Mouse (Mus musculus) embryonic fibroblast, embryonic 13.5 days (primary cell): ENCODE measurements around the gene Col4a3bp. TPM values are rescaled to one million over a fixed set of nuclear protein-coding genes. Genes with fewer than 3 reads are reported as not detected.
A peak's percentile ranks its signal among the peaks of the same experiment; 100 is the strongest.

ENCODE experiments used
- H3K27ac ChIP-seq: 2 replicates; pipeline ENCODE4 v1.5.1; 2012; ENCODE audit warnings: low read length, control low read depth, inconsistent platforms; ENCODE audit not compliant: insufficient read depth
- H3K4me1 ChIP-seq: 2 replicates; pipeline ENCODE4 v1.6.1; 2011; ENCODE audit warnings: low read length; ENCODE audit not compliant: control insufficient read depth, insufficient read depth
- H3K4me3 ChIP-seq: 2 replicates; pipeline ENCODE4 v1.5.1; 2011; ENCODE audit warnings: mild to moderate bottlenecking, control low read depth, low read length; ENCODE audit not compliant: insufficient read depth
- CTCF ChIP-seq: IDR thresholded peaks from 2 replicates; pipeline ENCODE4 v1.5.1; 2011; ENCODE audit warnings: mild to moderate bottlenecking, control low read depth, low read length, moderate library complexity, borderline replicate concordance; ENCODE audit not compliant: insufficient read depth
- POLR2A ChIP-seq: IDR thresholded peaks from 2 replicates; pipeline ENCODE4 v1.6.1; 2011; ENCODE audit warnings: low read depth, mild to moderate bottlenecking, control low read depth, low read length, moderate library complexity
- polyA plus RNA-seq: library from polyadenylated mRNA; stranded (reverse); fragments of >200 nt; gene quantifications from 2 replicates; pipeline ENCODE4 v1.2.4, GENCODE M21; 2011; ENCODE audit warnings: low read depth; ENCODE audit not compliant: missing spikeins, insufficient read length

Gene Col4a3bp
- polyA plus RNA-seq, 1 experiment: 57.0 TPM

DNA sequence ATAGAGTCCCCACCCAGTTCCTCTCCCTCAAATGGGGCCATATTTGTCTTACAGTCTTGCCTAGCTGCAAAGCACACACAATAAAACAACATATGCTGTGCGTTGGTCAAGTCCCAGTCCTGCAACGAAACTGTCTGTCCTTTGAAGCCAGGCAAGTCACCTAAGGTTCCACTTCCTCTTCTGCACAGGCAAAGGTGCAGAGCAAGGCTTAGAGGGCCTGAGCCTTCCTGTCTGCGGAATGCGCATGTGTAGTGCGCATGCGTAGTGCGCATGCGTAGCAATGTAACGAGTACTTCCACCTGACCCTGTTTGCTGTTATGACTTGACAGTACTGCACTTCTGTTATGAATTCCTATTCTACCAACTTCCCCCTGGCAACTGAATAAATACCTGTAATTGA lies 26.2 kb upstream of the Col4a3bp start:
- no peak overlapping the region for H3K4me3 ChIP-seq
- no peak for TF ChIP-seq POLR2A
- no peak for TF ChIP-seq CTCF
- H3K4me1 ChIP-seq: no peaks in the 10 kb centered on the region; the same call in 1 of the 2 replicates
- no peak overlapping the region for H3K27ac ChIP-seq

DNA sequence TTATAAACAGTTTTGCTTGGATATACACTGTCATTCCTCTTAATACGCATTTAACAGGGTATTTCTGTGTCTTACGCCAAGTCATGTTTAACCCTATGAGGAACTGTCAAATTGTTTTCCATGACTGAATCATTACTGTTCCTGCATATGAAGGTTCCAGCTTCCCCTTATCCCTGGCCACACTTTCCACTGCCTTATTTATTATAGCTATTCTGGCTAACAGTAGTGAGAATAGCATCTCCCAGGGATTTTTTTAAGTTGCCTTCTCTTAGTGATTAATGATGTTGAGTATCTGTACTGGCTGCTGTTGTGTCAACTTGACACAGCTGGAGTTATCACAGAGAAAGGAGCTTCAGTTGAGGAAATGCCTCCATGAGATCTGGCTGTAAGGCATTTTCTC lies 25.1 kb upstream of the Col4a3bp start:
- Histone ChIP-seq H3K27ac (no peak overlapping the region), H3K4me1 (no peaks in the 10 kb centered on the region; the same call in 1 of the 2 replicates), H3K4me3 (no peak overlapping the region)
- TF ChIP-seq POLR2A (no peak), CTCF (no peak)

DNA sequence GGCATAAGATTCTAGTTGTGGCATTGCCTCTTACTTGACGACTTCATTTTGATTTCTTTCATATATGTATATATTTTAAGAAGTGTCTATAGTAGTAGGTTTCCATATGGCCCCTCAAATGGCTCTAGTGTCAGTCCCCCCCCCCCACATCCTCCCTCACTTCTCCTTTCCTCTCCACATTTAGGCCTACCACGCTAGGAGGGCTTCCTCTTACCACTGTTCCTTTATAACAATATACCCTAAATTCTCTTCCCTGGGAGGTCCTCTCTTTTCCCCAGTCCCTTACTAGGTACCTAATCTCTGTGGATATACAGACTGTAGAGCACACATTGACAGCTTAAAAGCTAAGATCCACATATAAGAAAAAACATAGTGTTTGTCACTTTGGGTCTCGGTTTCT lies 21.1 kb upstream of the Col4a3bp start:
- TF ChIP-seq POLR2A (no peak), CTCF (no peak)
- Histone ChIP-seq H3K4me3 (no peak overlapping the region), H3K27ac (no peak overlapping the region), H3K4me1 (no peaks in the 10 kb centered on the region)

DNA sequence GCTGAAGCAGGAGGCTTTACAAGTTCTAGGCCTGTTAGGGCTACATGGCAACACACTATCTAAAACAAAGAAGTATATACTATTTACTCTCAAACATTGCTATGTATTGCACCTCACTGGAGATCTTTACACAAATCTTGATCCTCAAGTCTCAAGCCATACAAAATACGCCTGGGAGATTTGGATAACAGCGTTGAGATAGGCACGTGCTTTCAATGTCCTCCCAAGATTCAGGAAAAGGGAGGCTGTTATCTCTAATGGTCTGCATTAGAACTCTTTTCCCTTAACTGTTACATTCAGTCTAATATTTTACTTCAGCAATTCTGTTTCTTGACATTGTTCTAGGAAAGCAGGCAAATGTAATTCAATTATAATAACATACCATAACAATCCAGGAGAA lies 15.4 kb upstream of the Col4a3bp start:
- peaks cover 2% of the 10 kb centered on the region; the same call in 1 of the 2 replicates for H3K4me1 ChIP-seq
- no peak overlapping the region for H3K4me3 ChIP-seq
- no peak for TF ChIP-seq POLR2A
- no peak for TF ChIP-seq CTCF
- H3K27ac ChIP-seq: no peak overlapping the region

DNA sequence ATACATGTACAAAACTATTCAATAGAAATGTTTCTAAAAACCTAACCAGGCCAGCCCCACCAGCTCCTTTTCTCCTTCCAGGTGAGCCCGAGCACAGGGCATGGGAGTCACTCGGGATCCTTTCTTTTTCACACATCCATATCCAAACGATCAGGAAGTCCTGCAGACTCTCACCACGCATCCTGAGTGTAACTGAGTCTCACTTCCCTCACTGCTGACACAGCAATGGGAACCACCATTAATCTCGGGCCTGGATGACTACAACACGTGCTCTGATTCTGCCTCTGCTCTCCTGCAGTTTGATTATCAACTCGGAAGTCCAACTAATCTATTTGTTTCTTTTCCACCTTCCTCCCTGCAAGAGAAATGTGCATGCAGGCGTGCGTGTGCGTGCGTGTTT lies 14.6 kb upstream of the Col4a3bp start:
- TF ChIP-seq POLR2A: no peak
- no peak for TF ChIP-seq CTCF
- peaks cover 3% of the 10 kb centered on the region; the same call in 1 of the 2 replicates for H3K4me1 ChIP-seq
- H3K27ac ChIP-seq: no peak overlapping the region
- H3K4me3 ChIP-seq: no peak overlapping the region

DNA sequence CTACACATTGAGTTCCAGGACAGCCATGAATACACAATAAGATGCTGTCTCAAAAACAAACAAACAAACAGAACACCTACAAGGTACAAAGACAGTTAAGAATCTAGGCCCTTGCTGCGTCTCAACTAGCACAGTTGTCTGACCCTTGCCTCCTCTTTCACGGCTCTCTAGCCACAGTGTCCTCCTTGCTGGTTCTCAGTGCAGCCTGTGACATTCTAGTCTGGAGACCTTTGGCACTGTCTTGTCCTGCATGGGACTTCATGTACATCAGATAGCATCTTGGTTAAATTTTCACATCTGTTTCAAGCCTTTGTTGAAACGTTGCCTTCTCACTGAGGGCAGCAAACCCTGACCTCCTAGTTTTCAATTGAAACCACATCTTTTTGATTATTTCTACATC lies 13.6 kb upstream of the Col4a3bp start:
- TF ChIP-seq POLR2A: no peak
- TF ChIP-seq CTCF: no peak
- H3K4me1 ChIP-seq: peaks cover 7% of the 10 kb centered on the region
- H3K27ac ChIP-seq: no peak overlapping the region
- no peak overlapping the region for H3K4me3 ChIP-seq

DNA sequence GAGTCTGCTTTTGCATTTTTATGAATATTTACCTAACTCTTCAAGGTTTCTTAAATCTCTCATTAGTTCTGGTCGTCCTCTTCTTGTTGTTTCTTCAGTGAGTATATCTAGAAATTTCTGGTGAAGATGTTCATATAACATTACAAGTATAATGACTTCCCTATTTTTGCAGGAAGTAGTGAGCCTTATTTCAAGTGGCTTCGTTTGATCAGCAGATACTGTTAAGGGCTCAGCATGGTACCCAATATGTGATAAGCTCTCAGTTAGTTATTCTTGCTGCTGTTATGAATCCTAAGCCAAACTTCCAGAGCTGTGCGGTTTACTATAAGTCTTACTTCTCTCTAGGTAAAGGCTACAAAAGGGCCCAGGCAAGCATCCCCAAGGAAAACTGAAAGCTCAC lies 12.9 kb upstream of the Col4a3bp start:
- H3K4me1 ChIP-seq: peaks cover 7% of the 10 kb centered on the region
- no peak for TF ChIP-seq POLR2A
- no peak for TF ChIP-seq CTCF
- no peak overlapping the region for H3K4me3 ChIP-seq
- peak overlapping the region; percentile 66; the same call in 1 of the 2 replicates for H3K27ac ChIP-seq

DNA sequence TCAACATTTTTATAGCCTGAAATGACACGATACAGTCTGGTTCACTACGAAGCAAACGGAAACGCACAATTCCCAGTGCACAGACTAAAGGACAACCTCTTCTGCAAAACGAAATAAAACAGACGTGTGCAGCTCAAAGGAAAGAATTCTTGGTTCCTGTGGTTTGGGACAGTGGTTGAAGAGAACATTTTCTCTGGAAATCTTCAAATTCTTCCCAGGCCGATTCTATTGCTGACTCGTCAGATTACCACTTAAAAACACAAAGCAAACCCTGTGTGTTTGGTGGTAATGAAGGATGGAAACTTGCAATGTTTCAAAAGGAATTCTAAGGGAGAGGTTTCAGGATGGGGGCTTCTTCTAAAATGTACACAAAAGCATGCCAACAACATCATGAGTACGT lies 12.4 kb upstream of the Col4a3bp start:
- Histone ChIP-seq H3K4me1 (peaks cover 7% of the 10 kb centered on the region), H3K4me3 (no peak overlapping the region), H3K27ac (peak overlapping the region; percentile 90)
- TF ChIP-seq POLR2A (no peak), CTCF (no peak)

DNA sequence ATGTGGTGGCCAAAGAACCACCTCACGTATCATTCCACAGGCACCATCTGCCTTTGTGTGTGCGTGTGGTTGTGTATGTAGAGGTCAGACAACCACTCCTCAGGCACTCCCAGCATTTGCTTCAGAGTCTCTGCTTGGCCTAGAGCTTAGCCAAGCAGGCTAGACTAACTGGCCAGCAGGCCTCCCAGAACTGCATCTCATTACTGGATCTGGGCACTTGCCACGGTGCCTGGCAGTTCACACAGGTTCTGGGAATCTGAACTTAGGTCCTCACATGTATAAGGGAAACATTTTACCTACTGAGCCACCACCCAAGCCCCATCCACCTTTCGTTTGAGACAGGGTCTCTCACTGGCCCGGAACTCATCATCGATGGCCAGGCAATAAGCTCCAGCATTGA lies 10.2 kb upstream of the Col4a3bp start:
- peaks cover 7% of the 10 kb centered on the region for H3K4me1 ChIP-seq
- no peak overlapping the region for H3K27ac ChIP-seq
- no peak overlapping the region for H3K4me3 ChIP-seq
- TF ChIP-seq CTCF (no peak), POLR2A (no peak)

DNA sequence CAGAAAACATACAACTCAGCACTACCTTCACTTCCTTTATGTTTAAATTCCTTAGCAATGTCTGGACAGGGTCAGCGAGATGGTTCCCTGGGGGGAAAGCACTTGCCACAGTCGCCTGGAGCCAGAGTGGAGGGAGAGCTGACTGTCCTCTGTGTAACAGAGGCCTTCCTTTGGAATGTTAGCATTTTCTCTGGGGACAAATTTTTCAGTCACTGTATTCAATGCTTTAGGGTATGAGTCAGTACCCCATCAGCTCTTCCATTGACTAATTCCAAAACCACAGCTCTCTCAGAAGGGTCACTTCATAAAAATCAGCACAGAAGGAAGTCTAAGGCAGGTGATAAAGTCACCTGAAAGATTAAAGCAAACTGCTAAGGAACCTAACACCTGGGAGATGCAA lies 8.7 kb upstream of the Col4a3bp start:
- TF ChIP-seq POLR2A (no peak), CTCF (no peak)
- no peak overlapping the region for H3K4me3 ChIP-seq
- H3K27ac ChIP-seq: peak overlapping the region; percentile 17; the same call in 1 of the 2 replicates
- H3K4me1 ChIP-seq: peaks cover 12% of the 10 kb centered on the region

DNA sequence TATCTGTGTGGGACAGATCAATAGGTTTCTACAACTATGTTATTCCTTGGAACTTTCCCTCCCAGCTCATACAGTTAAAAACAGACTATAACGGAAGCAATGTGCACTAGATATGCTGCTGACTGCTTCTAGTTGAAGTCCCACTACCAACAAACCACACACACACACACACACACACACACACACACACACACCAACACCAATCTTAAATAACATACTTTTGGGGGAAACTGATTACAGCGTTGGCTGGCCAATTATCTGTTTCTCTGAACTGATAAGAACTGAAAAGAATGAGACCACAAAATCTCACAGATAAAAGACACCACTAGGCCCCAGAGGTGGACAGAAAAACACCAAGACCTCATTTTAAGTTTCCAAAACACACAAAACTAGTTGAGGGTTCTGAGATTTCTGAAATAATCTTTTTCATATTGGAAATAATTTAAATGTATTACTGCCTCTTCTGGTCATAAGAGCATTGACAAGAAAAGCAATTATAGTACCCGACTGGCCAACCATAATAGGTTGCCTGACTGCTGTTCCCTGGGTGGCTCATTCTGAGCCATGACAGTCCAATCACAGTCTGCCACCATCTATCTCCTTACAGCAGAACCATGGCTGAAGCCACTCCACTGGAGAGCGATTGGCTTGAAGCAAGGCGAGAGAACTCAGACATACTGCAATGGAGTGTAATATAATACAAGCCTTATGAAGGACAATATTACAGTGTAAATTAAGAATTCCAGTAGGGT lies 5.4 kb upstream of the Col4a3bp start:
- Histone ChIP-seq H3K4me1 (peaks cover 10% of the 10 kb centered on the region), H3K27ac (no peak overlapping the region), H3K4me3 (no peak overlapping the region)
- TF ChIP-seq CTCF (no peak), POLR2A (no peak)
